Mouse (Mus musculus) layer of hippocampus, postnatal 14 days (tissue): Measurements from ENCODE around the gene Chrnb4. TPM values are rescaled to one million over a fixed set of nuclear protein-coding genes. Genes with fewer than 3 reads are reported as not detected.

ENCODE experiments used
- DNase-seq, 2 experiments: peaks; one replicate each; pipeline ENCODE4 v3.0.0; 2021 to 2022; ENCODE audit warnings: low spot score in 2 of 2, mixed read lengths in 1 of 2
- long read RNA-seq, 2 experiments: library from polyadenylated mRNA; stranded (forward); transcript quantifications; one replicate each; pipeline ENCODE4 v2.0.0; 2021
- total RNA-seq, 2 experiments: library from RNA; stranded (reverse); gene quantifications; 2 replicates each; pipeline ENCODE4 v1.2.3; 2021

The Chrnb4 gene
- under 1 TPM in 1 of 2 experiments, not detected in 1; 0.28 TPM for total RNA-seq
- long read RNA-seq, experiment 1 = 0 reads
- long read RNA-seq, experiment 2 = 0 reads

DNA sequence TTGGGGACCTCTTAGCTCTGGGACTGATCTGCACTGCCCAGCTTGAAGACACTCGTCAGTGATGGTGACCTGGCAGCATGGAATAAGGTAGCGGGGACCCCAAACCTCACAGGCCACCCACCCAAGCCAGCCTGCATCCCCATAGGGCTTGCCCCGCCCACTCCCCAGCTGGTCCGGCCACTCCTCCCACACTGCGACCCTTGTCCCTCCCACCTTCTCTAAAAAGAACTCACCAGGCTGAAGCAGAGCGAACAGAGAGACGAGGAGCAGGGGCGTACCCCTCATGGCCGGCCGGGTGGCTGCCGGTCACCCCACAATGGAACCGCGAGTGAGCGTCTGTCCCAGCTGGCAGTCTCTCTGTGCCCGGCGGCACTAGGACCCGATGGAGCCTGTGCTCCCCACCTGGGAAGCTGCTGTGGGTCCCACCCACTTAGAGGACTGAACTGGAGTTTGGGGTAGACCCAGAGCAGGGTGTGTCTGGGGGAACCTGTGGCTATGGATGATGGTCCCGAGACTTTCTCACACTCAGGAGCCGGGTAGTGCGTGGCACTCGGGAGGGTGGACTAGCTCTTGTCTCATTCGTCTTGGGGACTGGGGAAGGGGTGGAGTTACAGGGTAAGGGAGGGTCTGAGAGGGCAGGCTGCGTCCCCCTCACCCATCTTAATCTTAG, at the start of gene Chrnb4:
Chrnb4 (minus strand) TSS at position 569 of the 670 bp plus-strand sequence.
- no peak for DNase-seq

DNA sequence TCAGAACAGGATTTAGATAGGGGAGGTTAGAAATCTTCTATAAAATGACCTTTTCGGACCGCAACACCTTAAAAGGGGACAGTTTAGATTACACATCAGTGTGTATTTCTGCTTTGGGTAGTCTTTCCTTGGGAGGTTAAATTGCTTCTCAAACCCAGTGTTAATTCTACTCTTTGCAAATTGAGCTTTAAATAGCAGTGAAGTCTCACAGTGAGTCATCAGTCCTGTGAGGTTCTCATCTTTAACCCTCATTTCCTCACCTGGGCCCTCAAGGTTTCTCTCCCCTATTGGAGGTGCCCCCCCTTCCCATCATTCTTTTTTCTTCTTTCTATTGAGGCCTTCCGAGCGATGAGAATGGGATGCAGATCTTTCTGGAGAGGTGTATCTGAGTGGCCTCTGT, 48.3 kb upstream of the Chrnb4 start:
- DNase-seq = no peak

DNA sequence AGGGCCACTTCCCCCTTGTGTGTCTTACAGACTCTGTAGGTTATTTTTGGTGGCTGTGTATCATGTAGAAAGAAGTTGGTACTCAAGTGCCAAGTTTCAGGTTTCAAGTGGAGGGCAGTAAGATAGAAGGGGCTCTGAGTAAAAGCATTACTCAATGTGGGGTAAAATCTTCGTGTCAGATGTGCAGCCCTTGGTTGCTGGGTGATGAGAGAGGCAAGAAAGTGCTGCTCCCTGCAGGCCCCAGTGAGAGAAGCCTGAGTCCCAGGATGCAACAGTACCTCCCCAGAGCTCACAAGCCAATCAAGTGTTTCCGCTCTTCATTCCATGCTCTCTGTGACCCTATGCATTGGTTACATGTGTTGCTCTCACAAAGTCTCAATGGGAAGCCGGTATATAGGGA, 47.5 kb upstream of the Chrnb4 start:
- no peak for DNase-seq

DNA sequence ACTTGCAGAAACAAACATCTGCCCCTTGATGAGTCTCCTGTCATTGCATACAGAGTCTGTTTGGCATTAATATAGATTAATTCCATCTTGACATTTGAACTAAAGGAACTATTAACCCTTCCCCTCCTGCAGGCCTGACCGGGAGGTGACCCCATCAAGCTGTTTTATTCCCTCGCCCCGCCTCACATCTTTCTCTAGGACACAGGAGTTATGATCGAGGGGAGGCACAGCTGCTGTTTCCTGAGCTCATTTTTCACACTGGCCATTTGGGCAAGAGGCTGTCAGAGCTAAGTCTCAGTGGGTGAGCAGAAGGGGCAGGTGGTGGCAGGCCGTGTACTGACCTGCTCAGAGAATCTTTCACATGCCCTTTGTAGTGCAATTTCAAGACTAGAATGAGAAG, 41.6 kb upstream of the Chrnb4 start:
- no peak for DNase-seq

DNA sequence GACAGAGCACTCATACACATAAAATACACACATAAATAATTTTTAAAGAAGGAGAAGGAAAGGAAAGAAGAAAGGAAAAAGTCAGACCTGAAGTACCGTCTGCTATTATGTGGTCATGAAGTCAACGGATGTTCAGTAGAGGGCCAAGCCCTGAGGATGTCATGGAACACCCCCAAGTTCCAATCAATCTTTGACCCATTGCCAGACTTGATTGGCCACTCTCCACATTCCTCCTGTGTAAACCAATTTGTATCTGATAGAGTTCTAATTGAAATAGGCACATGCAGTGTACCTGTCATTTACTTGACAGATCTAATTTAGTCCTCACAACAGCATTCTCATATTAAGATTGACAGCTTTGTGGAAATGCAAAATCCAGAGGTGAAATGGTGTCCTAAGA, 40.6 kb upstream of the Chrnb4 start:
- DNase-seq = no peak

DNA sequence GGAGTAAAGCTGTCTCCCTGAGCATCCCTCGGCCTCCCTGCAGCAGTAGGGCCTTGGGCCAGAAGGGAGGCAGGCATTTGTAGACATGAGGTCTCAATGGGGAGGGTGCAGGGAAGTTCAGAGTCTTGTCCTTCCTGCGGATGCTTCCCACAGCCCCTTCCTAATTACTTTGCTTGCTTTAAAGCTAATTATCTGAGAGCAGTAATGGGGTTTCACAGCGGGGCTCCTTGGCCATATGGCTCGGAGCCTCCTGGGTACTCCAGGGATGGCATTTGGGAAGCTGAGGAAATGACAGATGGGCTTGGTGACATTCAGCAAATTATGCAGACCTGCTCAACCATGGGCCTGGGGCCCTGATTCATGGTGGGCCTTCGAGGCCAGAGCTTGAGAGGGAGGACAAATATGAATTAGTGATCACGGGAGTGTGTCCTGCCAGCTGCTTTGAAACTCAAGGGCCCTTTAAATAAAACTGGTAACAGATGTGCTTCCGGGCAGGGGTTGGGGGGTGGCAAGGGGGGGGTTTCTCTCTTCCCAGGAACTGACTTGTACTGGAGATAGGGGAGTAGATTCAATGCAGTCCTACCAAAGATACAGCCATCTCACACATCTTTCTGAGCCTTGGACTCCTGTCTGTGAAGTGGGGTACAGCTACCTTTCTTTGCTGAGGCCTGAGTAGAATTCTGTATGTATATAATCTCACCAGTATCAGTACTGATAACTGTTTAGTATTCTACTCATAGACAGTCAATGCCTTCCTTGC, 34.8 kb upstream of the Chrnb4 start:
- no peak for DNase-seq

DNA sequence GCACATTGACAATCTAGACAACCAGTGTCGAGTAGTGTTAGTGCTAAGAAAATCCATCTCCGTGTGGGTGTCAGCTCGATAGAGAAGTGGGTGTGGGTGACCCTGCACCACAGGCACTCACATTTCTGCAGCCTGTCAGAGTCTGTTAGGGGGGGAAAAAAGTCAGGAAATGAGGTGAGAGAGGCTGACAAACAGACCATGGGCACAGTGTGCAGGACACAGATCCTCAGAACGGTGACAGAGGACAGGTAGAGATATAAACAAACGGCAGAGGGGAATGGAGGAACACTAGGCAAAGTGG, 19.3 kb upstream of the Chrnb4 start:
- no peak for DNase-seq

DNA sequence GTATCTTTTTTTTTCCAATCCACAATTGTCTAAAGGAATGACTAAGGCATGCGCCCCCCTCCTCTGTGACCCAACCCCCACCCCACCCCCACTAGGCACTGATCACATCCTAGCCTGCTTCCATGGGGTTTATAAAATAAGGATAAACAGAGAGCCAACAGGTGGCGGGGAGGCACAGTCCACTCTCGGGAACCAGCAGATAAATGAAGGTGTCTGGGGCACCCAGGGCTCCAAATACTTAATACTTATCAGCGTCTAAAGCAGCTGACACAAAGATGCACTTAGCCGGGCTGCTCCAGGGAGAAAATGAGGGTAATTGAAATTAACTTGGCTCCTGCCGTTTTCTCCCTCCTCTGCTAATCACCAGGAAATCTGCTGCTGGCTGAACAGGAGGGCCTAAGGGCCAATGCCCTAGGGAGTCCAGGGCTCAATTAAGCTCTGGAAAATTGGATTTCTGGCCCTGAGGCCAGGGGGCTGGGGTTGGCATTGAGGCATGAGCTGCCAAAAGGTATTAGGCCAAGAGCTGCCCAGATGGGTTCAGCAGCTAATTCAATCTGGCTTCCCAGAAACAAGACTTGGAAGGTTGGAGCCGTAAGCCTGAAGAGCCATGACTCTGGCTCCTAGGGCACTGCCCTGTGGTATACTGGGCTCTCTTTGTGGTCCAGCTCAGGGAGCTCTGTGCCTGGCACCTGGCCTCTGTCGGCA, 18.8 kb upstream of the Chrnb4 start:
- DNase-seq = peak; percentile 8 to 58

DNA sequence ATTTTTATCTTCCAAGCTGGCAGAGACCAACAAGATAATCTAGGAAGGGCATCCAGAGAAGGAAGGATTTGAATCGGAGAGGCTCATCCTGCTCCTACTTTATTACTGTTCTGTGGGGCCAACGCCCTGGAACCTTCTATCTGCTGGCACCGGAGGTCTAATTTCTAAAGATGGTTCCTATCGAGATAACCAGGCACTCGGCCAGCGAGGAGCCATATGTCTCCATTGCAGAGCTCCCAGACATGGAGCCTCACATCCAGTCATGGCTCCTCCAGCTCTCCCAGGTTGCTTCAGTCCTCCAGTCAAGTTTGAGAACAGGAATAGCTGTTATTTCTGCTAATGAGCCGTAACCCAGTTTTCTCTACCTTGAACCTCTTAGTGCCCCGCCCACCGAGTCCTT, 16.7 kb upstream of the Chrnb4 start:
- DNase-seq = no peak

DNA sequence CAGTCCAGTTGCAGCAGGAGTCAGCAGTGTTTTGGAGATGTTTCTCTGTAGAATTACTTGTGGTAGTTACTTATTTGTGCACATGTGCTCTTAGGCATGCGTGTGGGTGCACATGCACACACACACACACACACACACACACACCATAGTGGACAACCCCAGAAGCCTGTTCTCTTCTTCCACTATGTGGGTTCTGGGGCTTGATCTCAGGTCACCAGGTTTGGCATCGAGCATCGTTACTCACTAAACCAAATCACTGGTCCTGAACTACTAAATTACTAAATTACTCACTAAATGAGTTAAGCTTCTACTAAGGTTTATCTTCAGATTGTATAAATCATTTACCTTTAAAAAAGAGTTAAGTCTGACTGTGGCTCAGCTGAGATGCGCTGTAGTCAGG, 9.5 kb upstream of the Chrnb4 start:
- DNase-seq = no peak

DNA sequence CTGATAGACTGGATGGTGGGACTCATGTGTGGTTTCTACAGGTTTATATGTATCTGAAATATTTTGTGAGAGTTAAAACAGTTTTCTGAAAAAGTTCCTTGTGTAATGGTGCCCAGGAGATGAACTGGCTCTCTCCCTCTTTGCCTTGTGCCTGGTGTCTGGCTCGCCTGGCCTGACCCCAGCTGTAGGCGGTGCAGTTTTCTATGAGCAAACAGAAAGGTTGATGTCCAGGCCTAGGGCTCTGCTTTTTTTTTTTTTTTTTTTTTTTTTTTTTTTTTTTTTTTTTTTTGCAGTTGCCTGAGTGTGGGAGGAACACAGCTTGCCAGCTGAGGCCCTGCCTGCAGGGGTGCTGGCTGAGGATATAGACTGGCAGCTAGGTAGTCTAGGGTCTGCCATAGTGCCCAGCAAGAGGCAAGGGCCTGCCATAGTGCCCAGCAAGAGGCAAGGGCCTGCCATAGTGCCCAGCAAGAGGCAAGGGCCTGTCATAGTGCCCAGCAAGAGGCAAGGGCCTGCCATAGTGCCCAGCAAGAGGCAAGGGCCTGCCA, 6.9 kb upstream of the Chrnb4 start:
- no peak for DNase-seq

DNA sequence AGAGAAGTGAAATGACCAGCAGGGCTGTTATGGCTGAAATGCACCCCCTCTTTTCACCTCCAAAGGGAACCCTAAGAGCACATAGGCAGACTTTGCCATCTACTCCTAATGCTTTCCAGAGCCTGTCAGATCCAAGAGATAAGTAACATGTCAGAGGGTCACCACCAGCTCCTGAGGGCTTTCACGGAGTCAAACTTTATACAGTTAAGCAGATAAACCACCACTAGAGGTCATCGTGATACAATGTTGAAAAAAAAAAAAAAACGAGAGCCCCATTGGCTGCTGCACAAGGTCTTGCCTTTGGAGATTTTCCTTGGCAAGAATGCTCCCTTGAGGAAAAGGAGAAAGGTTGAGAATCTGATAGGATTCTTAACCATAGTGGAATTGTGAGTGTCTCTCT, 1.8 kb downstream of the Chrnb4 start:
- no peak for DNase-seq

DNA sequence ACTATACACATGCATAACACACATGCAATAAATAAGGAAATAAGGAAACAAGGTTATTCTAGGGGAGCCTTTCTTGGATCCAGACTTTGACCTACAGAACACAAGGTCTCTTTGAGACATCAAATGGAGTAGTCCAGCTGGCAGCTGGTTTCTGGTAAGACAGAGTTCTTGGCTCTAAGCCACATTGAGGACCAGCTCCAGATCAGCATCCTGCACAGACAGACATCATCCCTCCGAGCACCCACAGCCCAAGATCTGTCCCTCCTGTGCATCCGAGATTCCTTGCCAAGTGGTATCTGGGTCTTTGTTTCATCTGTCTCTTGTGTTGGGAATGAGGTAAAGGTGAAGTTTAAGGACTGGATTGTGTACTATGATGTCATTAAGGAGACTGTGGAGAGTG, 3.6 kb downstream of the Chrnb4 start:
- no peak for DNase-seq

DNA sequence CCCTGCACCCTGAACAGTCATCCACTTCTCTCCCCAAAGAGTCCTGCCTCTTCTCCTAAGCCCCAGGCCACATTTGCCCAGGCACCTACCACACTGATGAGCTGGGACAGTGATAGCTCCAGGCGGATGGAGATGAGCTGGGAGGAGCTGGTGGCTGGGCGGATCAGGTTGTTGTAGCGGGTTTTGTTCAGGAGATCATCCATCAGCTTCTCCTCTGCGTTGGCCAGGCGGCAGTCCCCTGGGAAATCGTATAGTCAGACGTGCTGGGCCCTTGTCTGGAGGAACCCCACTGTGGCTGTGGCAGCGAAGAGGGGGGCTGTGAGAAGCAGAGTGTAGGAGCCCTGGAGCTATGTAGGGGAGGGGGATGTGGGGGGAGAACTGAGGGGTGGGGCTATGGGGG, 4.9 kb downstream of the Chrnb4 start:
- no peak for DNase-seq

DNA sequence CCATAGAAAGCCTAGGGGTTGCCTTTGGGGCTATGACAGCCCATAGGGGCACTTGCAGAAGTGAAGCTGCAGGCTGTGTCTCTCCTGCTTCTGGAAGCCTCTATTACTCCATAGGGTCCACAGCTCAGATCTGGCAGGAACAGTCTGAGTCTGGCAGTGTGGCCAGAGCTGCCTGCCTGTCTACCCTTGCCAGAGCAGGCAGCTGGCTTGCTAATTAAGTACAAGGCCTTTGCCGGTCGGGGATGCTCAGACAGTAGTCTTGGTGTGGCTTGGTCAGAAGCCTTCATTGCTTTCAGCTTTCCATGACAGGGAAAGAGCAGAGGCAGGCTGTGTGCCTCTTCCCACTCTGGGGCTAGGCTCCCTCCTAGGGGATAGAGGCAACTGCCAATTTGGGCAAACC, 7.2 kb downstream of the Chrnb4 start:
- DNase-seq = peak; percentile 28 to 32

DNA sequence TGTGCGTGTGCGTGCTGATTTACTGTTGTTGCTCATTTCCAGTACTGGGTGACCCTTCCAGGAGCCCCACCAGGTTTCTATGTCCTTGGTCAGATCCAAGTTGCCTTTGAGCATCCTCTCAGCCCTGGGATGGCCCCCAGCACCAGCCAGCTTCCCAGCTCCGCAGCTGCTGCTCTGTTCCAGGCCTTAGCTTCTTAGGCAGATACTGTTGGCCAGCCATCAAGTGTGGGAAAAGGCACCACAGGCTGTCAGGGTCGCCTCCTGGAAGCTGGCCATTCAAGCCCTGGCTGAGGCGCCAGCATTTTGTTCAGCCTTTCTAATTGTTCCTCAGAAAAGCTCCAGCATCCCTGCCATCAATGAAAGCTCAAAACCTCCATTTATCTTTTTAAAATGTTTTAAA, 8.6 kb downstream of the Chrnb4 start:
- peak; percentile 14 to 60 for DNase-seq

DNA sequence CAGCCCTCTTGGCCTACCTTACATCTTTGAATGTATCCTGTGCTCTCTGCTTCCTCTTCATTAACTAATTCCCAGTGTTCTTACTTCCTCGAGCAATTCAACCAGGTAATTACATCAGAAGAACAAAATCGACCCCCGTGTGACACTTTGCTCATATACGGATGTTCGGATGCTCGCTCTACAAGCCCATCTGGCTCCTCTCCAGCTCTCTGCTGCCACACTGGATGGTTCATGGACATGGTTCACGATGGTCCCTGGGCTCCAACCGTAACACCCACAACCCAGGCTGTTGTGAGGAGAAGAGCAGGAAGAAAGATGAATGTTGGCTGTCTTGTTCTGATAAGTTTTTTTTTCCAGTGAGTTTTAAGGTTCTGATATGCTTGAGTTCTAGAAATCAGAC, 9.6 kb downstream of the Chrnb4 start:
- no peak for DNase-seq

DNA sequence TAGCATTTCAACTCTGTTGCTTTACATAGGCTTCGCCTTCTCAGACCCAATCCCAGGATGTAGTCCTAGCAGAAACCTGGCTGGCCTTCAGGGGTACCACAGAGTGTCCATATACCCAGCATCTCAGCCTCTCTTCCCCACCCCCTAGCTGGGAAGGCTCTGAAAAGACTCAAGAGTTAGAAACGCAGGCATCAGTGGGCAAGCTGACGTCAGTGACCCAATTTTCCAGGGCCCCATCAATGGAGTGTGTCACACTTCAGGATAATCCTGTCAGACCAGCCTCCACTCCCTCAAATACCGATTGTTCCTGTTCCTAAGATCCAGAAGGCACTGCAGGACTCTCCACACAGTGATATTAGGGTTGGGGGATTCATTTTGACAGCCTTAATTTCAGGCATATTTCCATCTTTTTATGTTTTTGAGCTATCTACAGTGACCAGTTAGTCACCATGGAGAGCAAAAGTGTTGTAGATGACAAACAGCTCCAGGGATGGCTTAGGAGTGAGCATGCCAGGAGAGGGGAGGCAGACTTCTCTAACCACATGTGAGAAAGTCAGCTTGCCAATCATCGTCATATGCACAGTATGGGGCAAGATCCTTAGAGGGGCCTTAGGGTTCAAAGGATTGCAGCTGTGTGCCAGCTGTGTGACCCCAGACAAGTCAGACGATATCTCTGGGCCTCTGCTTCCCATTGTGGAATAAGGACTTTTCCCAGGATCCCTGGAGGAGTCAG, 17.0 kb downstream of the Chrnb4 start:
- DNase-seq = no peak

DNA sequence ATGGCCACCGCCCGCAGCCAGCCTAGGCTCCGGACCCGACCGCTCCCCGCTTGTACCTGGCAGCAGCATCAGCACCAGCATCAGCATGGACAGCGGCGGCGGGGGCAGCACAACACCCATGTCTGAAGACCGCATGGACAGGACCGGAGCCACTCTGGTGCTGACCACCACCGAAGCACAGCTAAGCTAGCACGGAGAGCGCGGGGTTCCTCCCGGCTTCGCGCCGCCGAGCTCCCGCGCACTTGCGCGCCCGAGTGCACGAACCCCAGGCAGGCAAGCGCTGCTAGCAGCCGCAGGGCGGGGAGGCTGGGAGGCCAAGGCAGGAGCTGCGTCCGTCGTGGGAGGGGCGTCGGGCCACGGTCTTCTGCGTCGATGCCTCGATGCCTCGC, 22.3 kb downstream of the Chrnb4 start, which contains the start of gene Chrna3:
Chrna3 (minus strand) TSS at position 288 of the 389 bp plus-strand sequence.
- DNase-seq = no peak

DNA sequence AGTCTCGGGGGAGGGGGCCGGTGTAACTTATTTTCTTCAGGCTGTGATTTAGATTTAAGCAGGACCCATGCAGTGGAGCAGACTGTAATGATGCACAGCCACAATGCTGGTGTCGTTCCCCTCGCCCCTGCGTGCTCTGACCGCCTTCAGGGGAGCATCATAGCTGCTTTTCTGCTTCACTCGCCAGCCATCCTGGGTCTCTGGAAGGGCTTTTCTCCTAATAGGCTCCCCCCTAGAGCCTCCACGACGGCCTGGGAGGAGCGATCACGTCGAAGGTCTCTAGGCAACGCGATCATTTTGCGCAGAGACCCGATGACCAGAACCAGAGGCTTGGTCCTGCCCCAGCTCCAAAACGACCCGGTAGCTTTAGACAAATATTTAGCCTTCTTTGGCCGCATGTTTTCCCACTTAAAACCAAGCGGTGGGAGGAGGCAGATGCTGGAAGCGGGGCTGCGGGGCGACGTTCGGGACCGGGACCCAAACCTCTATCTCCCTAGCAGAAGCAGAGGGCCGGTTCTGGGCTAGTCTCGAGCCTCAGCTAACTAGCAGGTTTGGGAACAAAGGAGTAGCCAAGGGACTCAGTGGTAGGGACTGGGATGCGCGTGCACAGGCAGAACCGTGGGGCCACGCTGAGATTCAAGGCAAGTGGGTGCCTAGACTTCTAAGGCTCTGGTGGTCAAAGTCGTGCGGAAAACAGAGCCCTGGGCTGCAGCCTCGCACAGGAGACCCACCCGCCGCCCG, 22.9 kb downstream of the Chrnb4 start:
- no peak for DNase-seq
